Mouse (Mus musculus) heart, postnatal 0 days (tissue): Measurements from ENCODE around the gene Dnajc16. TPM values are rescaled to one million over a fixed set of nuclear protein-coding genes. Genes with fewer than 3 reads are reported as not detected.

Experiments used
- ATAC-seq: fragments of 200-750 bp; cut with Nextera tagmentation; 2 replicates; pipeline ENCODE4 v1.8.0; 2017; ENCODE audit warnings: low read depth, moderate number of reproducible peaks, moderate library complexity; ENCODE audit not compliant: insufficient read depth
- DNase-seq: peaks from one replicate; pipeline ENCODE4 v3.0.0-alpha.2; 2016; ENCODE audit warnings: low spot score
- H3K27ac ChIP-seq: fragments of 300-500 bp; sonication (generic); 2 replicates; pipeline ENCODE4 v1.5.1; 2014; ENCODE audit warnings: low read depth, mild to moderate bottlenecking
- H3K27me3 ChIP-seq: fragments of 300-500 bp; sonication (generic); 2 replicates; pipeline ENCODE4 v1.6.1; 2014; ENCODE audit warnings: low read length, mixed read lengths; ENCODE audit not compliant: control insufficient read depth, insufficient read depth
- H3K36me3 ChIP-seq: fragments of 300-500 bp; sonication (generic); replicated peaks from 2 replicates; pipeline ENCODE4 v1.6.1; 2014; ENCODE audit warnings: low read length, mixed read lengths; ENCODE audit not compliant: control insufficient read depth, insufficient read depth
- H3K4me1 ChIP-seq: fragments of 300-500 bp; sonication (generic); 2 replicates; pipeline ENCODE4 v1.6.1; 2014; ENCODE audit warnings: antibody characterized with exemption; ENCODE audit not compliant: control insufficient read depth, insufficient read depth
- H3K4me2 ChIP-seq: fragments of 300-500 bp; sonication (generic); 2 replicates; pipeline ENCODE4 v1.6.1; 2014; ENCODE audit warnings: low read depth, mild to moderate bottlenecking, low read length, moderate library complexity
- H3K4me3 ChIP-seq: fragments of 300-500 bp; sonication (generic); 2 replicates; pipeline ENCODE4 v1.5.1; 2014; ENCODE audit warnings: low read depth, low read length
- H3K9ac ChIP-seq: fragments of 300-500 bp; sonication (generic); replicated peaks from 2 replicates; pipeline ENCODE4 v1.6.1; 2014; ENCODE audit warnings: low read depth, low read length, mixed read lengths
- H3K9me3 ChIP-seq: fragments of 300-500 bp; sonication (generic); replicated peaks from 2 replicates; pipeline ENCODE4 v1.6.1; 2016; ENCODE audit warnings: low read length; ENCODE audit not compliant: control insufficient read depth
- CTCF ChIP-seq: IDR thresholded peaks from 2 replicates; pipeline ENCODE4 v1.5.1; 2016; ENCODE audit warnings: antibody characterized with exemption, control low read depth, low read depth
- EP300 ChIP-seq: IDR thresholded peaks from 2 replicates; pipeline ENCODE4 v1.6.1; 2016; ENCODE audit warnings: antibody characterized with exemption, low read depth
- WGBS: fragments of 180-500 bp; shearing (Covaris S2); extraction: QIAGEN DNeasy Blood & Tissue Kit; methylation state at CpG from one replicate; pipeline ENCODE4 v1.1.7; 2014; 5-methylcytosine and 5-hydroxymethylcytosine counted together
- polyA plus RNA-seq: library from polyadenylated mRNA; unstranded; fragments of >200 nt; fragmentation: Nextera tagmentation; extraction: Ambion mirVana; gene quantifications from 2 replicates; pipeline ENCODE4 v1.2.1, GENCODE M21; 2015
- total RNA-seq: library from RNA; depleted of rRNA; stranded (reverse); fragments of >200 nt; gene quantifications from 2 replicates; pipeline ENCODE4 v1.2.3, GENCODE M21; 2014; ENCODE audit warnings: low replicate concordance

The Dnajc16 gene
- total and polyA plus RNA-seq, 2 experiments from 2014 or later: 4.5 to 12.3 TPM

- no peak overlapping the region for H3K27ac ChIP-seq
- WGBS: 72% methylated on average over 5 of the region's 5 CpGs
- ATAC-seq: no peak
- H3K36me3 ChIP-seq: no peaks in the 10 kb centered on the region
- H3K27me3 ChIP-seq: no peaks in the 10 kb centered on the region
- H3K4me1 ChIP-seq: no peaks in the 10 kb centered on the region; the same call in 1 of the 2 replicates
- no peak overlapping the region for H3K4me3 ChIP-seq
- H3K9ac ChIP-seq: no peak overlapping the region
- H3K4me2 ChIP-seq: no peak overlapping the region
- TF ChIP-seq CTCF (no peak), EP300 (no peak)
- no peak for DNase-seq
- no peaks in the 10 kb centered on the region for H3K9me3 ChIP-seq
These were observed 59.0 kb downstream of the Dnajc16 start for GRCm38 (mm10) chr4:141731766-141732165.

GRCm38 (mm10) chr4:141730401-141730800 lies 60.3 kb downstream of the Dnajc16 start:
- no peak for ATAC-seq
- no peaks in the 10 kb centered on the region; the same call in 1 of the 2 replicates for H3K4me1 ChIP-seq
- H3K9ac ChIP-seq: no peak overlapping the region
- H3K27ac ChIP-seq: no peak overlapping the region
- no peaks in the 10 kb centered on the region for H3K27me3 ChIP-seq
- DNase-seq: no peak
- H3K36me3 ChIP-seq: no peaks in the 10 kb centered on the region
- no peak overlapping the region for H3K4me2 ChIP-seq
- TF ChIP-seq EP300 (no peak), CTCF (no peak)
- no peak overlapping the region for H3K4me3 ChIP-seq
- 78% methylated on average over 13 of the region's 13 CpGs for WGBS
- H3K9me3 ChIP-seq: no peaks in the 10 kb centered on the region

- 80% methylated on average over 3 of the region's 3 CpGs for WGBS
- Histone ChIP-seq H3K4me1 (no peaks in the 10 kb centered on the region), H3K36me3 (no peaks in the 10 kb centered on the region), H3K27me3 (no peaks in the 10 kb centered on the region), H3K9me3 (no peaks in the 10 kb centered on the region), H3K9ac (no peak overlapping the region), H3K4me3 (no peak overlapping the region), H3K4me2 (no peak overlapping the region), H3K27ac (no peak overlapping the region)
- TF ChIP-seq CTCF (no peak), EP300 (no peak)
- DNase-seq (no peak), ATAC-seq (no peak)
These were observed 61.5 kb downstream of the Dnajc16 start for GRCm38 (mm10) chr4:141729266-141729665.

GRCm38 (mm10) chr4:141725738-141726137 lies 65.0 kb downstream of the Dnajc16 start:
- DNase-seq (no peak), ATAC-seq (no peak)
- no peak overlapping the region for H3K9ac ChIP-seq
- no peak overlapping the region for H3K27ac ChIP-seq
- H3K9me3 ChIP-seq: no peaks in the 10 kb centered on the region
- TF ChIP-seq EP300 (no peak), CTCF (no peak)
- no peaks in the 10 kb centered on the region for H3K36me3 ChIP-seq
- no peaks in the 10 kb centered on the region for H3K27me3 ChIP-seq
- no peak overlapping the region for H3K4me2 ChIP-seq
- no peak overlapping the region for H3K4me3 ChIP-seq
- WGBS: 46% methylated on average over 3 of the region's 3 CpGs
- H3K4me1 ChIP-seq: peaks cover 22% of the 10 kb centered on the region

GRCm38 (mm10) chr4:141725277-141725676 lies 65.5 kb downstream of the Dnajc16 start:
- Histone ChIP-seq H3K27ac (no peak overlapping the region), H3K4me2 (no peak overlapping the region), H3K36me3 (no peaks in the 10 kb centered on the region), H3K4me1 (peaks cover 26% of the 10 kb centered on the region), H3K9ac (no peak overlapping the region), H3K27me3 (no peaks in the 10 kb centered on the region), H3K4me3 (no peak overlapping the region), H3K9me3 (no peaks in the 10 kb centered on the region)
- ATAC-seq (no peak), DNase-seq (no peak)
- WGBS: 81% methylated on average over 5 of the region's 5 CpGs
- TF ChIP-seq EP300 (no peak), CTCF (no peak)

GRCm38 (mm10) chr4:141724594-141724993 lies 66.1 kb downstream of the Dnajc16 start:
- Histone ChIP-seq H3K4me1 (peaks cover 29% of the 10 kb centered on the region), H3K9me3 (no peaks in the 10 kb centered on the region), H3K4me2 (no peak overlapping the region), H3K27ac (no peak overlapping the region), H3K9ac (no peak overlapping the region), H3K4me3 (no peak overlapping the region), H3K36me3 (0 out of 2 replicates have a peak, but pooled peaks cover 5% of the 10 kb centered on the region), H3K27me3 (no peaks in the 10 kb centered on the region)
- no peak for DNase-seq
- WGBS: 51% methylated on average over 11 of the region's 11 CpGs
- ATAC-seq: no peak
- TF ChIP-seq EP300: no peak
- TF ChIP-seq CTCF: no peak
